ENCODE assay signal across 8 mouse cellular contexts in genomic region chr4:49632139-49632481, GRCm38 (mm10). TPM values are rescaled to one million over a fixed set of nuclear protein-coding genes. Genes with fewer than 3 reads are reported as not detected.
DNase-seq lines count a peak whose midpoint lies in the region; ATAC-seq lines count a peak whose summit lies in the region.
"Had no signal": no experiment of that assay in that cellular context is flagged by ENCODE, and none has a peak within 500 bp of the region (broad histone marks: within the 10 kb centered on the region; RNA-seq: fewer than 3 reads in every experiment).

No protein-coding gene starts in this region.

- under 1% methylated on average over 30 of the region's 30 CpGs for WGBS in neural tube, embryonic 11.5 days
- under 1% methylated on average over 29 of the region's 30 CpGs for WGBS in limb, embryonic 13.5 days
- WGBS in stomach, embryonic 16.5 days, result under 1% methylated on average over 30 of the region's 30 CpGs

- peak overlapping the region; percentile 86 for H3K9ac ChIP-seq in neural tube, embryonic 11.5 days (ENCODE audit: low read length)
- H3K9ac ChIP-seq in limb, embryonic 13.5 days, result peak overlapping the region; percentile 90
- peak overlapping the region; percentile 92 for H3K9ac ChIP-seq in stomach, embryonic 16.5 days (ENCODE audit: low read length)

- no peaks in the 10 kb centered on the region for H3K9me3 ChIP-seq in neural tube, embryonic 11.5 days (ENCODE audit: control insufficient read depth, low read length)
- H3K9me3 ChIP-seq in limb, embryonic 13.5 days, result no peaks in the 10 kb centered on the region
- H3K9me3 ChIP-seq in stomach, embryonic 16.5 days (replicated peaks; ENCODE audit: control insufficient read depth, low read length), result no peaks in the 10 kb centered on the region

- peak overlapping the region; percentile 78 for H3K4me3 ChIP-seq in neural tube, embryonic 11.5 days (ENCODE audit: low read depth, low read length)
- peak overlapping the region; percentile 91 for H3K4me3 ChIP-seq in limb, embryonic 13.5 days
- peak overlapping the region; percentile 95 for H3K4me3 ChIP-seq in stomach, embryonic 16.5 days (replicated peaks; ENCODE audit: low read length)

- H3K4me2 ChIP-seq in neural tube, embryonic 11.5 days (ENCODE audit: low read depth), result peak overlapping the region; percentile 92
- peak overlapping the region; percentile 85 for H3K4me2 ChIP-seq in limb, embryonic 13.5 days (replicated peaks)
- peak overlapping the region; percentile 63 for H3K4me2 ChIP-seq in stomach, embryonic 16.5 days (ENCODE audit: low read depth, low read length)

- DNase-seq in neural tube, embryonic 11.5 days (ENCODE audit: low spot score), result no peak
- DNase-seq in neural tube, embryonic 10.5 days (ENCODE audit: extremely low spot score, low spot score), result no peak
- no peak for DNase-seq in cerebellum, adult 11-12 months
- no peak for DNase-seq in layer of hippocampus, postnatal 14 days (ENCODE audit: low spot score in 2 of 2)

- H3K4me1 ChIP-seq in neural tube, embryonic 11.5 days (ENCODE audit: control insufficient read depth, insufficient read depth, low read length), result no peaks in the 10 kb centered on the region; the same call in 1 of the 2 replicates
- peaks cover 12% of the 10 kb centered on the region for H3K4me1 ChIP-seq in limb, embryonic 13.5 days
- H3K4me1 ChIP-seq in stomach, embryonic 16.5 days (ENCODE audit: control insufficient read depth, insufficient read depth, low read length), result peaks cover 2% of the 10 kb centered on the region; the same call in 1 of the 2 replicates

- ATAC-seq in neural tube, embryonic 11.5 days (ENCODE audit: insufficient read depth, low FRiP score, low TSS enrichment), result no peak
- ATAC-seq in erythroid progenitor cell, adult 5-6 weeks (replicated peaks; ENCODE audit: low FRiP score, poor library complexity, severe bottlenecking), result peak; percentile 74; the same call in 1 of the 2 replicates
- peak; percentile 69; the same call in 1 of the 2 replicates for ATAC-seq in limb, embryonic 13.5 days (ENCODE audit: low FRiP score, low read depth)
- ATAC-seq in stomach, embryonic 16.5 days (ENCODE audit: insufficient read depth, low FRiP score), result peak; percentile 63

- peak overlapping the region; percentile 76 for H3K27ac ChIP-seq in neural tube, embryonic 11.5 days (ENCODE audit: low read depth, low read length)
- peak overlapping the region; percentile 88 for H3K27ac ChIP-seq in limb, embryonic 13.5 days
- H3K27ac ChIP-seq in stomach, embryonic 16.5 days (ENCODE audit: low read length), result peak overlapping the region; percentile 95

- no peaks in the 10 kb centered on the region for H3K27me3 ChIP-seq in neural tube, embryonic 11.5 days (ENCODE audit: control insufficient read depth, insufficient read depth, low read length)
- H3K27me3 ChIP-seq in limb, embryonic 13.5 days, result no peaks in the 10 kb centered on the region
- H3K27me3 ChIP-seq in stomach, embryonic 16.5 days (ENCODE audit: control insufficient read depth, insufficient read depth, low read length), result no peaks in the 10 kb centered on the region

- H3K36me3 ChIP-seq in neural tube, embryonic 11.5 days (ENCODE audit: control insufficient read depth, insufficient read depth, low read length), result no peaks in the 10 kb centered on the region
- H3K36me3 ChIP-seq in limb, embryonic 13.5 days, result peaks cover 31% of the 10 kb centered on the region
- H3K36me3 ChIP-seq in stomach, embryonic 16.5 days (ENCODE audit: control insufficient read depth, insufficient read depth, low read length), result peaks cover 4% of the 10 kb centered on the region; the same call in 1 of the 2 replicates

RNA-seq across cellular contexts. Expression of gene Rnf20, which starts 0.3 kb away (rescaled TPM):
- 74.4 and 74.5 TPM in 2 replicates for polyA plus RNA-seq in neural tube, embryonic 11.5 days (2014; fragmentation: Nextera tagmentation; extraction: Ambion mirVana)
- 40.0 and 42.3 TPM in 2 replicates for total RNA-seq in erythroid progenitor cell, adult 5-6 weeks (2015; ENCODE audit: low replicate concordance)
- total RNA-seq in erythroid progenitor cell, adult 5-6 weeks (2017; ENCODE audit: low replicate concordance), result 67.5 and 80.0 TPM in 2 replicates
- 54.1 and 56.5 TPM in 2 replicates for polyA plus RNA-seq in limb, embryonic 13.5 days (2015; fragmentation: Nextera tagmentation; extraction: Ambion mirVana)
- polyA plus RNA-seq in stomach, embryonic 16.5 days (2015; fragmentation: Nextera tagmentation; extraction: Ambion mirVana), result 31.8 and 33.0 TPM in 2 replicates
- 10 to 100 TPM; 71.0 to 78.1 TPM for total RNA-seq in layer of hippocampus, postnatal 14 days (2021)

RNA-seq across cellular contexts. Expression of gene Tmem246, which starts 34.4 kb away (rescaled TPM):
- 20.3 and 23.3 TPM in 2 replicates for polyA plus RNA-seq in neural tube, embryonic 11.5 days (2014; fragmentation: Nextera tagmentation; extraction: Ambion mirVana)
- not detected in 2 replicates for total RNA-seq in erythroid progenitor cell, adult 5-6 weeks (2015; ENCODE audit: low replicate concordance)
- not detected in 2 replicates for total RNA-seq in erythroid progenitor cell, adult 5-6 weeks (2017; ENCODE audit: low replicate concordance)
- 32.0 and 34.1 TPM in 2 replicates for polyA plus RNA-seq in limb, embryonic 13.5 days (2015; fragmentation: Nextera tagmentation; extraction: Ambion mirVana)
- 34.2 and 34.4 TPM in 2 replicates for polyA plus RNA-seq in stomach, embryonic 16.5 days (2015; fragmentation: Nextera tagmentation; extraction: Ambion mirVana)
- 10 to 100 TPM; 65.7 to 73.9 TPM for total RNA-seq in layer of hippocampus, postnatal 14 days (2021)
- total RNA-seq: neutrophil, adult 5-6 weeks had no signal

RNA-seq across cellular contexts. Expression of gene Ppp3r2, which starts 49.7 kb away (rescaled TPM):
- polyA plus RNA-seq in neural tube, embryonic 11.5 days (2014; fragmentation: Nextera tagmentation; extraction: Ambion mirVana), result 0.12 TPM in 2 replicates
- total RNA-seq in erythroid progenitor cell, adult 5-6 weeks (2015; ENCODE audit: low replicate concordance), result not detected in 2 replicates
- not detected in 2 replicates for total RNA-seq in erythroid progenitor cell, adult 5-6 weeks (2017; ENCODE audit: low replicate concordance)
- 0.22 and 0.24 TPM in 2 replicates for polyA plus RNA-seq in limb, embryonic 13.5 days (2015; fragmentation: Nextera tagmentation; extraction: Ambion mirVana)
- polyA plus RNA-seq in stomach, embryonic 16.5 days (2015; fragmentation: Nextera tagmentation; extraction: Ambion mirVana), result 0.08 TPM in 1 of 2 replicates, not detected in the other
- total RNA-seq in layer of hippocampus, postnatal 14 days (2021), result 1 to 10 TPM in 1 of 2 experiments, under 1 TPM in 1; 0.65 to 1.3 TPM
- total RNA-seq: neutrophil, adult 5-6 weeks had no signal
